Mouse (Mus musculus): ENCODE data around the gene Sco1. TPM values are rescaled to one million over a fixed set of nuclear protein-coding genes. Genes with fewer than 3 reads are reported as not detected.
"Not testable (repeated sequence)": the region's sequence is repeated elsewhere in the genome, so short reads cannot be mapped to it uniquely, and the experiment has no call there.

The Sco1 gene
- polyA plus RNA-seq, 1 experiment from 2014 or later = 20.0 TPM

DNA sequence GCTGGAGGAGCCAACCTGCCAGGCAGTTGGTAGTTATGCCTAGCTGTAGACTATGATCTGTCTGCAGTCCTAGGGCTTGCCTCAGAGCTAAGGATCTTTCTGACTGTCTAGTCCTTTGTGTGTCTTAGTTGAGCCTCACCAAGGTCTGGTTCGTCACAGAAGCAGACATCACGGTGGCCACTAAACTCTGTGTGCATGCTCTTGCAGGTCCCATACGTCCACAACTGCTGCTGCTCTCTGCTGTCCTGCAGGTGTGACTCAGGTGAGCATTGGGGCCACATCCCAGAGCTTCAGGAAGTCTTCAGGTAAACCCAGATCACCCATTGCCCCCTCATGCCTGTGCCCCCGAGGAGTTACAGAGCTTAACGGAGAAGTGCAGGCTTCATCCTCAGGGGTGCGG, 26.4 kb downstream of the Sco1 start:
- WGBS = 89% methylated on average over 6 of the region's 6 CpGs
- Histone ChIP-seq H3K4me3 (no peak overlapping the region), H3K4me2 (replicated peaks) (no peak overlapping the region), H3K36me3 (no peaks in the 10 kb centered on the region), H3K4me1 (no peaks in the 10 kb centered on the region; the same call in 1 of the 2 replicates), H3K27me3 (peaks cover 14% of the 10 kb centered on the region), H3K9ac (no peak overlapping the region), H3K27ac (no peak overlapping the region), H3K9me3 (no peaks in the 10 kb centered on the region)
- no peak for ATAC-seq (ENCODE audit: low FRiP score, low read depth)

DNA sequence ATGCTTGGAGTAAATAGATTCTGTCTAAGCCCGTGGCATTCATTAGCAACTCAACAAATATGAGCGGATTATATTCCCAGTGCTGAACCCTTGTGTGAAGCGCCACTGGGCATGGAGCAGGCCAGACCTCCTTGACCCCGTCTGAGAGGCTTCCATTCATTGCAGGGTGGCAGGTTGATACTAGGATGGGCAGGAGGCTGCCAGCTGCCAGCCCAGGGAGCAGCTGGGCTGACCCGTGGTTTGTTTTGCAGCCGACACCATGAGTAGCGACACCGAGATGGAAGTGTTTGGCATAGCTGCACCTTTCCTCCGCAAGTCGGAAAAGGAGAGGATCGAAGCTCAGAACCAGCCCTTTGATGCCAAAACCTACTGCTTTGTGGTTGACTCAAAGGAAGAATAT, 27.3 kb downstream of the Sco1 start:
- H3K4me1 ChIP-seq = no peaks in the 10 kb centered on the region; the same call in 1 of the 2 replicates
- no peaks in the 10 kb centered on the region for H3K36me3 ChIP-seq
- H3K9ac ChIP-seq = no peak overlapping the region
- peaks cover 22% of the 10 kb centered on the region for H3K27me3 ChIP-seq
- no peak overlapping the region for H3K27ac ChIP-seq
- no peak overlapping the region for H3K4me2 ChIP-seq (replicated peaks)
- 71% methylated on average over 11 of the region's 11 CpGs for WGBS
- ATAC-seq (ENCODE audit: low FRiP score, low read depth) = no peak
- no peaks in the 10 kb centered on the region for H3K9me3 ChIP-seq
- H3K4me3 ChIP-seq = 0 out of 2 replicates have a peak overlapping the region, but pooled peaks have one; percentile 4

DNA sequence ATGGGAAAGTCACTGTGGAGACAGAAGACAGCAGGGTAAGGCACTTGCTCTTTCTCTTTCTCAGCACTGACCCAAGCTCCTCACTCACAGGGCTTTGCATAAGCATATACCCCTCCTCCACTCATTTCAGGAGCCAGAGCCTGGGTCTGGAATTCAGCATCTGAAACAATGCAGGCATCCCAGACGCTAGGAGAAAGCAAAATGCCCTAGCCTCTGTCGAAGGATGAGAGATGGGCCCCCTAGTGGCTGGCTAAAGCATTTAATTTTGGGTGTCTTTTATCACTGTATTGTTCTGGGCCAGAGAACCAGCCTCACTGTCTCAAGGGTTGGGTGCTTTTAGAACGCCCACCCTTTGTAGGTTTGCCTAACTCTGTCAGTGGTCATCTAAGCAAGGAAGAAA, 27.7 kb downstream of the Sco1 start:
- 7% methylated on average over 3 of the region's 3 CpGs for WGBS
- no peak overlapping the region for H3K9ac ChIP-seq
- ATAC-seq (ENCODE audit: low FRiP score, low read depth) = 0 out of 2 replicates have a peak, but pooled peaks have one; percentile 46
- H3K27me3 ChIP-seq = peaks cover 26% of the 10 kb centered on the region
- no peaks in the 10 kb centered on the region; the same call in 1 of the 2 replicates for H3K4me1 ChIP-seq
- H3K4me2 ChIP-seq (replicated peaks) = no peak overlapping the region
- H3K27ac ChIP-seq = no peak overlapping the region
- H3K4me3 ChIP-seq = 0 out of 2 replicates have a peak overlapping the region, but pooled peaks have one; percentile 4
- no peaks in the 10 kb centered on the region for H3K36me3 ChIP-seq
- H3K9me3 ChIP-seq = no peaks in the 10 kb centered on the region

DNA sequence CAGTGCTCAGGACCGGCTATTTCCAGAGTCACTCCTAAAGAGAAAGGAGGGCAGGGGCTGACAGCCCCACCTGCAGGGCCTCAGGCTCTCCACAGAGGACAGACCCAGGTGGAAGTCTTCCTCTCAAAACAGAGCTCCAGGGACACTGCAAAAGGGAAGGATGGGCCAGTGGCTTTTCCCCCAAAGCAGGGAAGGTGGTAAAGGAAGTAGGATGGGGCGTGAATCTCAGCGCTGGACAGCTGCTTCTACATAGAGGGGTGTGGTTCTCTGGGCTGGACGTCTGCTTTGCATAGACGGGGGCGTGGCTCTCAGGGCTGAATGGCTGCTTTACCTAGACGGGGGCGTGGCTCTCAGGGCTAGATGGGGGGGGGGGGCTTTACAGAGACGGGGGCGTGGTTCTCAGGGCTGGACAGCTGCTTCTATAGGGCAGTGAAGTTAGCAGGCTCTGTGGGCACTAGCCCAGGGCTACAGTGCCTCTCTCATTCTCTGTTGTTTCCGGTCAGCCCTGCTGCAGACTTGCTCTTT, 28.7 kb downstream of the Sco1 start:
- peaks cover 28% of the 10 kb centered on the region for H3K27me3 ChIP-seq
- 5% methylated on average over 11 of the region's 11 CpGs for WGBS
- no peak overlapping the region for H3K4me3 ChIP-seq
- no peak overlapping the region for H3K9ac ChIP-seq
- H3K4me2 ChIP-seq (replicated peaks) = peak overlapping the region; percentile 31
- H3K4me1 ChIP-seq = peaks cover 2% of the 10 kb centered on the region
- ATAC-seq (ENCODE audit: low FRiP score, low read depth) = peak; percentile 55; the same call in 1 of the 2 replicates
- H3K9me3 ChIP-seq = no peaks in the 10 kb centered on the region
- no peaks in the 10 kb centered on the region for H3K36me3 ChIP-seq
- H3K27ac ChIP-seq = no peak overlapping the region

DNA sequence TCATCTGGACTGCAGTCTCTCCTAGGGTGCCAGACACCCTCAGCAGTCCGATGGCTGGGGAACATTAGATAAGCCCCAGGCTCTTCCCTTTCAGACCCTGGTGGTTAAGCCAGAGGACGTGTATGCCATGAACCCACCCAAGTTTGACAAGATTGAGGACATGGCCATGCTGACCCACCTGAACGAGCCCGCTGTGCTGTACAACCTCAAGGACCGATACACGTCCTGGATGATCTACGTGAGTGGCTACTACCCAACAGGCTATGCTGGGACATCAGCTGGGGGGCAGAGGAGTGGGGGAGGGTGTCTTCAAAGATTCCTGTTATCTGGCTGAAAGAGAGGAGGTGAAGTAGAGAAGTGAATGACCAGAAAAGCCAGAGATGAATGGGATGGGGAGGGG, 29.7 kb downstream of the Sco1 start:
- 90% methylated on average over 7 of the region's 7 CpGs for WGBS
- Histone ChIP-seq H3K4me2 (replicated peaks) (no peak overlapping the region), H3K4me3 (no peak overlapping the region), H3K9me3 (no peaks in the 10 kb centered on the region), H3K4me1 (peaks cover 6% of the 10 kb centered on the region), H3K27ac (no peak overlapping the region), H3K27me3 (peaks cover 28% of the 10 kb centered on the region), H3K9ac (no peak overlapping the region), H3K36me3 (no peaks in the 10 kb centered on the region)
- ATAC-seq (ENCODE audit: low FRiP score, low read depth) = no peak

DNA sequence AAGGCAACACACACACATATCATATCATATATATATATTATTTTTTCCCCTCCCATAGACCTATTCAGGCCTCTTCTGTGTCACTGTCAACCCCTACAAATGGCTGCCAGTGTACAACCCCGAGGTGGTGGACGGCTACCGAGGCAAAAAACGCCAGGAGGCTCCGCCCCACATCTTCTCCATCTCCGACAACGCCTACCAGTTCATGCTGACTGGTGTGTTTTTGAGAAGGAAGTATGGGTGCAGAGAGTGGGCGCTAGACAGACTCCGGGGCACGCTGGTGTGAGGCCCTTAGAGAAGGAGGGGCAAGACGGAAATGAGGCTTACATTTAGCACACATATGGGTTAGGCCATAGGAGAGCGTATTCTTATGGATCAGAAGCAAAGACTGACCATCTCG, 30.3 kb downstream of the Sco1 start:
- no peak for ATAC-seq (ENCODE audit: low FRiP score, low read depth)
- no peak overlapping the region for H3K4me2 ChIP-seq (replicated peaks)
- no peaks in the 10 kb centered on the region for H3K9me3 ChIP-seq
- H3K27me3 ChIP-seq = peaks cover 28% of the 10 kb centered on the region
- peaks cover 6% of the 10 kb centered on the region for H3K4me1 ChIP-seq
- H3K4me3 ChIP-seq = no peak overlapping the region
- no peaks in the 10 kb centered on the region for H3K36me3 ChIP-seq
- WGBS = 88% methylated on average over 13 of the region's 13 CpGs
- no peak overlapping the region for H3K9ac ChIP-seq
- H3K27ac ChIP-seq = no peak overlapping the region

DNA sequence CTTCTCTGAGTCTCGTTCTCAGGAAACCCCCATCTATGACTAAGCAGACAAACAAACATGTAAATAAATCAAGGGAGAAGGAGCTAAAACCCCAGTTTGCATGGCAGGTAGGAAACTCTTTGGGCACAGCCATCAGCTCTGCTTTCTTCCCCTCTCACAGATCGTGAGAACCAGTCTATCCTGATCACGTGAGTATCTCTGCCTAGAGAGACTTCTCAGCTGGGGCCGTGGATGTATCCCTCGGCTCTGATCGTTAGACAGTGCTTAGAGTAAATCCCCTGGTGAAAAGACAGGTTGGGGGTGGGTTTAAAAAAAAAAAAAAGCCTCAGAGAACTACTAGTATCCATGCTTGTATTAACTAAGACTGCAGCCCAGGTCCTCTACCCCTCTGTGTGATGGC, 30.8 kb downstream of the Sco1 start:
- ATAC-seq (ENCODE audit: low FRiP score, low read depth) = no peak
- Histone ChIP-seq H3K9me3 (no peaks in the 10 kb centered on the region), H3K36me3 (no peaks in the 10 kb centered on the region), H3K4me3 (no peak overlapping the region), H3K4me1 (peaks cover 6% of the 10 kb centered on the region), H3K4me2 (replicated peaks) (no peak overlapping the region), H3K27ac (no peak overlapping the region), H3K27me3 (peaks cover 28% of the 10 kb centered on the region), H3K9ac (no peak overlapping the region)
- 72% methylated on average over 6 of the region's 6 CpGs for WGBS

DNA sequence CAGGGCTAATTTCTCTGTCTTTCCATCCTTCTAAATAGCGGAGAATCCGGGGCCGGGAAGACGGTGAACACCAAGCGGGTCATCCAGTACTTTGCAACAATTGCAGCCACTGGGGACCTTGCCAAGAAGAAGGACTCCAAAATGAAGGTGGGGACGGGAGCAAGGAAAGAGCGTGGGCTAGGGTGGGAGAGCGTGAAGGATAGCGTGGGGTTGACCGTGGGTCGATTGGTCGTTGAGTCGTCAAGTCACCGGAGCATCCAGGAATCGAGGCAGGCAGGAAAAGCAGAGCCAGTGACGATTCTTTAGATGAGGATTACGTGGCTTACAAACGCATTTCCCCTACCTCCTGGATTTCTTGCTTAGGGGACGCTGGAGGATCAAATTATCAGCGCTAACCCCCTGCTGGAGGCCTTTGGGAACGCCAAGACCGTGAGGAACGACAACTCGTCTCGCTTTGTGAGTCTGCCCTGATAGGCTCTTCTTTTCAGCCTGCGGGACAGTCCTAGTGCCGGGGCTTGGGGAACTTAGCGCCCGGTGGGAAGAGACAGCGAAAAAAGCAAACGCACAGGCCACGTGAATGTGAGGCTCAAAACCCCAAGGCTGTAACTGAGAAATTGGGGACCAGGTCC, 31.4 kb downstream of the Sco1 start:
- Histone ChIP-seq H3K9me3 (no peaks in the 10 kb centered on the region), H3K4me2 (replicated peaks) (no peak overlapping the region), H3K9ac (no peak overlapping the region), H3K4me1 (peaks cover 6% of the 10 kb centered on the region), H3K36me3 (no peaks in the 10 kb centered on the region), H3K4me3 (no peak overlapping the region), H3K27me3 (peaks cover 28% of the 10 kb centered on the region), H3K27ac (no peak overlapping the region)
- 45% methylated on average over 32 of the region's 32 CpGs for WGBS
- ATAC-seq (ENCODE audit: low FRiP score, low read depth) = no peak

DNA sequence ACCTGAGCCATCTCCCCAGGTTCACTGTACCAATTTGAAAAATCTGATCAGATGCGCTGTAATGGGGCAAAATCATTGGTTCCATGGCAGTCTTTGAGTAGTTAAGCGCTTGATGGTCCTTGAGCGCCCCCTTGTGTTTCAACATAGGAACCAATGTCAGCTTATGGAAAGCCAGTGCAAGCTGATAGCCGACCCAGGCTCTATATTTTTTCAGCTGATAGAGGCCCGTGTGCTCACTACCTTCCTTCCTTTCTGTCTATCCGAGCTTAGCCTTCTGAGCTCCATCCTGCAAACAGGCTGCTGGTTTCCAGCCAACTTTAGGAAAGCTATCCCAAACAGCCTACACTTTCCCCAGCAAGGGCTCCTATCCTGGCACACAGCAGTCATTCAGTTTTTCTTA, 33.0 kb downstream of the Sco1 start:
- Histone ChIP-seq H3K9ac (no peak overlapping the region), H3K4me1 (peaks cover 6% of the 10 kb centered on the region), H3K27me3 (peaks cover 28% of the 10 kb centered on the region), H3K4me3 (no peak overlapping the region), H3K4me2 (replicated peaks) (no peak overlapping the region), H3K36me3 (no peaks in the 10 kb centered on the region), H3K9me3 (no peaks in the 10 kb centered on the region), H3K27ac (no peak overlapping the region)
- WGBS = 6% methylated on average over 6 of the region's 6 CpGs
- ATAC-seq (ENCODE audit: low FRiP score, low read depth) = peak; percentile 38; the same call in 1 of the 2 replicates

DNA sequence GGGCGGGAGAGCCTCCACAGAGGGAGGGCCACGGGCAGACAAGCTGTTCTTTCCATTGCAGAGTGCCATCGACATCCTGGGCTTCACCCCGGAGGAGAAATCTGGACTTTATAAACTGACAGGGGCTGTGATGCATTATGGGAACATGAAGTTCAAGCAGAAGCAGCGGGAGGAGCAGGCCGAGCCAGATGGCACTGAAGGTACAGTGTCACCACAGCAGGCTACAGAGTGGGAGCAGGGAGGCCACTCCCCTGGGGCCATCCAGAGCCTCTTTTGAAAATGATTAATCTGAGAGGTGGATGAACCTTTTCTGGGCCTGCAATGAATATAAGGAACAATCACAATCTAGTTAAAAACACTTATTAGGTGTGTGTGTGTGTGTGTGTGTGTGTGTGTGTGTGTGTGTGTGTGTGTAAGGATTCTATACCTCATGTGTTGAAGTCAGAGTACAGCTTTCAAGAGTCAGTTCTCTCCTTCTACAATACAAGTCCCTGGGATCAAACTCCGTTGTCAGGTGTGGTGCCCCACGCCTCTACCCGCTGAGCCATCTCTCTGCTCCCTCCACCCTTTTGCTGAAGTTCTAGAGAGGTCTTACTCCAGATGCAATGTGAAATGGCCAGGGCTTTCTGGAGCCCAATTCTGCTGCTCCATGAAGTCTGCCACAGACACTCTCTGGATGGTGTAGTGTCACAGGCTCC, 34.1 kb downstream of the Sco1 start:
- 42% methylated on average over 9 of the region's 9 CpGs for WGBS
- H3K4me2 ChIP-seq (replicated peaks) = no peak overlapping the region
- no peak overlapping the region for H3K27ac ChIP-seq
- no peak overlapping the region for H3K9ac ChIP-seq
- ATAC-seq (ENCODE audit: low FRiP score, low read depth) = no peak
- H3K36me3 ChIP-seq = no peaks in the 10 kb centered on the region
- H3K4me3 ChIP-seq = no peak overlapping the region
- H3K4me1 ChIP-seq = peaks cover 6% of the 10 kb centered on the region; the same call in 1 of the 2 replicates
- H3K9me3 ChIP-seq = no peaks in the 10 kb centered on the region
- H3K27me3 ChIP-seq = peaks cover 28% of the 10 kb centered on the region

DNA sequence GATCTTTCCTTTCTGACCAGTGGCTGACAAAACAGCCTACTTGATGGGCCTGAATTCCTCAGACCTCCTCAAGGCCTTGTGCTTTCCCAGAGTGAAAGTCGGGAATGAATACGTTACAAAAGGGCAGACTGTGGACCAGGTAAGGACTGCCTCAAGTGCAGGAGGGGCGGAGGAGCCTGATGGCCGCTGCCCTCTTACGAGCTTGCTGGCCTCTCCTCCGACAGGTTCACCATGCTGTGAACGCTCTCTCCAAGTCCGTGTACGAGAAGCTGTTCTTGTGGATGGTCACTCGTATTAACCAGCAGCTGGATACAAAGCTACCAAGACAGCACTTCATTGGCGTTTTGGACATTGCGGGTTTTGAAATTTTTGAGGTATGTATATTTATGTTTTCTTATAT, 34.8 kb downstream of the Sco1 start:
- H3K9ac ChIP-seq = no peak overlapping the region
- no peaks in the 10 kb centered on the region for H3K9me3 ChIP-seq
- peaks cover 27% of the 10 kb centered on the region for H3K27me3 ChIP-seq
- no peak overlapping the region for H3K4me2 ChIP-seq (replicated peaks)
- H3K4me3 ChIP-seq = no peak overlapping the region
- 88% methylated on average over 12 of the region's 12 CpGs for WGBS
- H3K36me3 ChIP-seq = no peaks in the 10 kb centered on the region
- no peak for ATAC-seq (ENCODE audit: low FRiP score, low read depth)
- peaks cover 6% of the 10 kb centered on the region; the same call in 1 of the 2 replicates for H3K4me1 ChIP-seq
- no peak overlapping the region for H3K27ac ChIP-seq

DNA sequence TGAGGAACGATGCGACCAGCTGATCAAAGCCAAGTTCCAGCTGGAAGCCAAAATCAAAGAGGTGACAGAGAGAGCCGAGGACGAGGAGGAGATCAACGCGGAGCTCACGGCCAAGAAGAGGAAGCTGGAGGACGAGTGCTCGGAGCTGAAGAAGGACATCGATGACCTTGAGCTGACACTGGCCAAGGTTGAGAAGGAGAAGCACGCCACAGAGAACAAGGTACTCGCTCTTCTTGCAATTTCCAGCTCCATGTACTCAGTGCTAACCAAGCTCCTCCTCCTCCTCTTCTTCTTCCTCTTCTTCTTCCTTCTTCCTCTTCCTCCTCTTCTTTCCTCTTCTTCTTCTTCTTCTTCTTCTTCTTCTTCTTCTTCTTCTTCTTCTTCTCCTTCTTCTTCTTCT, 39.9 kb downstream of the Sco1 start:
- not testable (repeated sequence) for H3K9ac ChIP-seq; H3K27ac ChIP-seq; H3K27me3 ChIP-seq; H3K9me3 ChIP-seq; H3K36me3 ChIP-seq; H3K4me1 ChIP-seq; ATAC-seq (ENCODE audit: low FRiP score, low read depth); H3K4me3 ChIP-seq; H3K4me2 ChIP-seq (replicated peaks)
- 89% methylated on average over 12 of the region's 12 CpGs for WGBS

Data from limb, embryonic 13.5 days (tissue).